Mouse (Mus musculus) heart, adult 2 months (tissue): ENCODE data around the gene Nrarp.

Source experiments
- CTCF ChIP-seq: fragments of 200-600 bp; IDR thresholded peaks from 2 replicates; pipeline ENCODE4 v1.8.1; 2022; ENCODE audit warnings: antibody characterized with exemption, mild to moderate bottlenecking, moderate library complexity
- EP300 ChIP-seq: fragments of 200-500 bp; IDR thresholded peaks from 2 replicates; pipeline ENCODE4 v1.6.1; 2011; ENCODE audit warnings: low read depth, low read length, control low read depth; ENCODE audit not compliant: insufficient read depth
- POLR2A ChIP-seq: fragments of 200-500 bp; IDR thresholded peaks from 2 replicates; pipeline ENCODE4 v1.6.1; 2011; ENCODE audit warnings: mild to moderate bottlenecking, low read depth, low read length, control low read depth; ENCODE audit not compliant: insufficient read depth

- TF ChIP-seq CTCF (no peak), EP300 (no peak), POLR2A (no peak)
These were observed 48.5 kb downstream of the Nrarp start for GRCm38 (mm10) chr2:25228995-25229530.
